Mouse (Mus musculus): ENCODE measurements around the gene 1700024G13Rik. TPM values are rescaled to one million over a fixed set of nuclear protein-coding genes. Genes with fewer than 3 reads are reported as not detected.

1700024G13Rik gene
- total RNA-seq (2023), result not detected

DNA sequence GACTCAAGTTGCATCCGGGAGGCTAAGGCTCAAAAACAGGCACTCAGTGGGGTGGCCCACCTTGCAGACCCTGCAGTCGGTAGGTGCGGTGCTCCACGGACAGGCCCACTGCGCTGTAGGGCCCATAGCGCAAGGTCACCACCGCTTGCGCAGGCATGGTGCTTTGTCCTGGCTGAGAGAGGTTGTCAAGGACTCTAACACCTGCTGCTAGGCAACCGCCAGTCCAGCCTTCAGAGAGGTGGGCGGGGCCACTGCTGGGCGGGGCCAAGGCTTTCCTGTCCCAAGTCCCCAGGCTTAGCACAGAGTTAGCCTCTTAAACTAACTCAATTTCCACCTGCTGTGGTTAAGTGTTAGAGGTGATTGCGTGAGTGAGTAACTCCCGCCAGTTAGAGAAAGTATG, at the start of gene 1700024G13Rik:
Gene 1700024G13Rik (minus strand): TSS at position 196 of the 400 bp plus-strand sequence.

Other genes with a start within 250 kb of the 1700024G13Rik start
- gene Msmb, start 246.4 kb downstream of the 1700024G13Rik start, total RNA-seq (2023), result not detected
- gene Ncoa4, start 228.5 kb downstream of the 1700024G13Rik start, total RNA-seq (2023), result 10 to 100 TPM; 74.3 to 83.8 TPM
- gene Timm23, start 186.5 kb downstream of the 1700024G13Rik start, total RNA-seq (2023), result 100 to 1,000 TPM in 1 of 2 experiments, 10 to 100 TPM in 1; 89.8 to 120 TPM
- gene Parg, start 186.4 kb downstream of the 1700024G13Rik start, total RNA-seq (2023), result 10 to 100 TPM; 60.2 to 65.1 TPM
- under 1 TPM in 1 of 2 experiments, not detected in 1; 0.15 TPM for gene Ogdhl, start 66.4 kb downstream of the 1700024G13Rik start, total RNA-seq (2023)
- not detected for gene Slc18a3, start 76.5 kb upstream of the 1700024G13Rik start, total RNA-seq (2023)
- gene Chat, start 77.6 kb upstream of the 1700024G13Rik start, total RNA-seq (2023), result not detected
- 10 to 100 TPM; 48.9 to 52.1 TPM for gene Ercc6, start 125.1 kb upstream of the 1700024G13Rik start, total RNA-seq (2023)
- gene Prrxl1, start 211.0 kb upstream of the 1700024G13Rik start, total RNA-seq (2023), result not detected

Measured in T-cell, adult 66 days (primary cell).